Mouse (Mus musculus) kidney, adult 2 months (tissue): Measurements from ENCODE around the gene Miox.

Experiments used
- CTCF ChIP-seq: fragments of 200-500 bp; conservative IDR thresholded peaks from 2 replicates; pipeline ENCODE4 v1.5.1; 2011; ENCODE audit warnings: low read depth, mild to moderate bottlenecking, control low read depth, low read length, moderate library complexity, mixed read lengths; ENCODE audit not compliant: insufficient read depth, insufficient read length
- POLR2A ChIP-seq: fragments of 200-500 bp; IDR thresholded peaks from one replicate; pipeline ENCODE4 v1.6.1; 2011; ENCODE audit warnings: low read depth, low read length, control low read depth

DNA sequence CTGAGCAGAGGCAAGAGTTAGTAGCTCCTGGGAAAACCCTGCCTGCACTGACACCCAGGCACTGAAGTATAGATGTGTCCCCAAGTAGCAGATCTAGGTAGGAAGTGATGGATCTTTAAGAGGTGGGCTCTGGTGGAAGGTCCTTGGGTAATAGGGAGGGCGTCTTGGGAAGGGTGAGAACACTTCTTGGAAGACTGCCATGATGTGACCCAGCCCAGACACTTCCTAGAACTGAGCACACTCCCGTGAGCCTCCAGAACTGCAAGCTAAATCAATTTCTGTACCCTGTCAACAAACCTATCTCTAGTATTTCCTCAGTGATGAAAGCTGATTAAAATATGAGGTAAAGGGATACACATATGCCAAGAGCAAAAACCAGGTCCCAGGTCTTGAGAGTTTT, 41.4 kb upstream of the Miox start:
- TF ChIP-seq CTCF = no peak
- TF ChIP-seq POLR2A = no peak
